Mouse (Mus musculus): ENCODE measurements around the gene Ift57.

GRCm38 (mm10) chr16:49724232-49724631 lies 25.2 kb downstream of the Ift57 start:
- no peak for TF ChIP-seq CTCF (IDR thresholded peaks at IDR 0.05; ENCODE audit: insufficient read depth, low read depth, low read length)
- no peak for TF ChIP-seq POLR2A (IDR thresholded peaks at IDR 0.05; ENCODE audit: insufficient read depth, low read depth, low read length)
